Mouse (Mus musculus): ENCODE data around the gene Fut7. TPM values are rescaled to one million over a fixed set of nuclear protein-coding genes. Genes with fewer than 3 reads are reported as not detected.

The Fut7 gene
- total and polyA plus RNA-seq, 2 experiments from 2014 or later: not detected

GRCm38 (mm10) chr2:25425481-25425880, 2.4 kb downstream of the Fut7 start:
- Histone ChIP-seq H3K27me3 (ENCODE audit: control insufficient read depth, insufficient read depth, low read length) (peaks cover 36% of the 10 kb centered on the region), H3K4me1 (ENCODE audit: control insufficient read depth, insufficient read depth) (peaks cover 4% of the 10 kb centered on the region; the same call in 1 of the 2 replicates), H3K9me3 (replicated peaks; ENCODE audit: control insufficient read depth, low read length) (no peaks in the 10 kb centered on the region), H3K36me3 (replicated peaks; ENCODE audit: control insufficient read depth, insufficient read depth, low read length) (no peaks in the 10 kb centered on the region), H3K4me2 (ENCODE audit: low read depth, low read length) (no peak overlapping the region), H3K27ac (ENCODE audit: low read depth) (no peak overlapping the region), H3K9ac (replicated peaks; ENCODE audit: low read depth, low read length) (no peak overlapping the region), H3K4me3 (ENCODE audit: low read depth, low read length) (no peak overlapping the region)
- WGBS: 41% methylated on average over 27 of the region's 27 CpGs
- ATAC-seq (ENCODE audit: insufficient read depth, low read depth): no peak
- TF ChIP-seq EP300 (IDR thresholded peaks at IDR 0.05; ENCODE audit: low read depth): no peak
- no peak for TF ChIP-seq CTCF (IDR thresholded peaks at IDR 0.05; ENCODE audit: low read depth)
- DNase-seq (ENCODE audit: low spot score): no peak

- no peaks in the 10 kb centered on the region for H3K36me3 ChIP-seq (replicated peaks; ENCODE audit: control insufficient read depth, insufficient read depth, low read length)
- TF ChIP-seq CTCF (IDR thresholded peaks at IDR 0.05; ENCODE audit: low read depth): peak; percentile 84
- no peak for TF ChIP-seq EP300 (IDR thresholded peaks at IDR 0.05; ENCODE audit: low read depth)
- ATAC-seq (ENCODE audit: insufficient read depth, low read depth) (no peak), DNase-seq (ENCODE audit: low spot score) (peak; percentile 39)
- H3K27ac ChIP-seq (ENCODE audit: low read depth): no peak overlapping the region
- WGBS: 25% methylated on average over 5 of the region's 5 CpGs
- peaks cover 36% of the 10 kb centered on the region for H3K27me3 ChIP-seq (ENCODE audit: control insufficient read depth, insufficient read depth, low read length)
- H3K9ac ChIP-seq (replicated peaks; ENCODE audit: low read depth, low read length): no peak overlapping the region
- no peak overlapping the region for H3K4me2 ChIP-seq (ENCODE audit: low read depth, low read length)
- no peak overlapping the region for H3K4me3 ChIP-seq (ENCODE audit: low read depth, low read length)
- peaks cover 4% of the 10 kb centered on the region; the same call in 1 of the 2 replicates for H3K4me1 ChIP-seq (ENCODE audit: control insufficient read depth, insufficient read depth)
- H3K9me3 ChIP-seq (replicated peaks; ENCODE audit: control insufficient read depth, low read length): no peaks in the 10 kb centered on the region
Measured at GRCm38 (mm10) chr2:25426721-25427191, 3.7 kb downstream of the Fut7 start.

- Histone ChIP-seq H3K4me3 (ENCODE audit: low read depth, low read length) (no peak overlapping the region), H3K36me3 (replicated peaks; ENCODE audit: control insufficient read depth, insufficient read depth, low read length) (no peaks in the 10 kb centered on the region), H3K4me2 (ENCODE audit: low read depth, low read length) (no peak overlapping the region), H3K4me1 (ENCODE audit: control insufficient read depth, insufficient read depth) (peaks cover 4% of the 10 kb centered on the region; the same call in 1 of the 2 replicates), H3K9me3 (replicated peaks; ENCODE audit: control insufficient read depth, low read length) (no peaks in the 10 kb centered on the region), H3K9ac (replicated peaks; ENCODE audit: low read depth, low read length) (no peak overlapping the region), H3K27ac (ENCODE audit: low read depth) (no peak overlapping the region), H3K27me3 (ENCODE audit: control insufficient read depth, insufficient read depth, low read length) (peaks cover 36% of the 10 kb centered on the region)
- ATAC-seq (ENCODE audit: insufficient read depth, low read depth): no peak
- no peak for TF ChIP-seq EP300 (IDR thresholded peaks at IDR 0.05; ENCODE audit: low read depth)
- no peak for TF ChIP-seq CTCF (IDR thresholded peaks at IDR 0.05; ENCODE audit: low read depth)
- WGBS: 83% methylated on average over 5 of the region's 5 CpGs
- no peak for DNase-seq (ENCODE audit: low spot score)
Measured at GRCm38 (mm10) chr2:25427256-25427655, 4.2 kb downstream of the Fut7 start.

- DNase-seq (ENCODE audit: low spot score) (peak; percentile 91), ATAC-seq (ENCODE audit: insufficient read depth, low read depth) (peak; percentile 92)
- no peaks in the 10 kb centered on the region for H3K9me3 ChIP-seq (replicated peaks; ENCODE audit: control insufficient read depth, low read length)
- peak within 1 kb of the TSS; percentile 81 for H3K4me3 ChIP-seq (ENCODE audit: low read depth, low read length)
- H3K36me3 ChIP-seq (replicated peaks; ENCODE audit: control insufficient read depth, insufficient read depth, low read length): no peaks in the 10 kb centered on the region
- peak within 1 kb of the TSS; percentile 36; the same call in 1 of the 2 replicates for H3K27ac ChIP-seq (ENCODE audit: low read depth)
- H3K27me3 ChIP-seq (ENCODE audit: control insufficient read depth, insufficient read depth, low read length): peaks cover 26% of the 10 kb centered on the region
- H3K4me2 ChIP-seq (ENCODE audit: low read depth, low read length): peak within 1 kb of the TSS; percentile 99
- H3K4me1 ChIP-seq (ENCODE audit: control insufficient read depth, insufficient read depth): peaks cover 4% of the 10 kb centered on the region; the same call in 1 of the 2 replicates
- peak within 1 kb of the TSS; percentile 79 for H3K9ac ChIP-seq (replicated peaks; ENCODE audit: low read depth, low read length)
- under 1% methylated on average over 74 of the region's 89 CpGs for WGBS
- TF ChIP-seq EP300 (IDR thresholded peaks at IDR 0.05; ENCODE audit: low read depth) (no peak), CTCF (IDR thresholded peaks at IDR 0.05; ENCODE audit: low read depth) (peak; percentile 88)
Measured at GRCm38 (mm10) chr2:25428442-25429236, 5.6 kb downstream of the Fut7 start, which contains the start of gene Abca2. Abca2 (plus strand) TSS chr2:25428703.

GRCm38 (mm10) chr2:25429435-25430180, 6.5 kb downstream of the Fut7 start:
- Histone ChIP-seq H3K36me3 (replicated peaks; ENCODE audit: control insufficient read depth, insufficient read depth, low read length) (0 out of 2 replicates have a peak, but pooled peaks cover 1% of the 10 kb centered on the region), H3K9me3 (replicated peaks; ENCODE audit: control insufficient read depth, low read length) (no peaks in the 10 kb centered on the region), H3K4me2 (ENCODE audit: low read depth, low read length) (peak overlapping the region; percentile 99), H3K27me3 (ENCODE audit: control insufficient read depth, insufficient read depth, low read length) (peaks cover 21% of the 10 kb centered on the region), H3K27ac (ENCODE audit: low read depth) (no peak overlapping the region), H3K9ac (replicated peaks; ENCODE audit: low read depth, low read length) (0 out of 2 replicates have a peak overlapping the region, but pooled peaks have one; percentile 79), H3K4me3 (ENCODE audit: low read depth, low read length) (peak overlapping the region; percentile 81; the same call in 1 of the 2 replicates), H3K4me1 (ENCODE audit: control insufficient read depth, insufficient read depth) (peaks cover 4% of the 10 kb centered on the region; the same call in 1 of the 2 replicates)
- DNase-seq (ENCODE audit: low spot score) (no peak), ATAC-seq (ENCODE audit: insufficient read depth, low read depth) (no peak)
- no peak for TF ChIP-seq EP300 (IDR thresholded peaks at IDR 0.05; ENCODE audit: low read depth)
- TF ChIP-seq CTCF (IDR thresholded peaks at IDR 0.05; ENCODE audit: low read depth): no peak
- WGBS: 60% methylated on average over 5 of the region's 5 CpGs
